Mouse (Mus musculus) forebrain, embryonic 11.5 days (tissue): Measurements from ENCODE around the gene Fam198a. TPM values are rescaled to one million over a fixed set of nuclear protein-coding genes. Genes with fewer than 3 reads are reported as not detected.

Experiments used
- ATAC-seq: fragments of 200-750 bp; cut with Nextera tagmentation; replicated peaks from 2 replicates; pipeline ENCODE4 v1.8.0; 2017; ENCODE audit warnings: moderate TSS enrichment; ENCODE audit not compliant: low FRiP score
- DNase-seq: peaks from one replicate; pipeline ENCODE4 v3.0.0-alpha.2; 2017; ENCODE audit warnings: low spot score
- H3K27ac ChIP-seq: fragments of 300-500 bp; sonication (generic); 2 replicates; pipeline ENCODE4 v1.5.1; 2014; ENCODE audit warnings: low read depth, low read length
- H3K27me3 ChIP-seq: fragments of 300-500 bp; sonication (generic); 2 replicates; pipeline ENCODE4 v1.6.1; 2014; ENCODE audit warnings: mild to moderate bottlenecking, low read length, mixed read lengths; ENCODE audit not compliant: control insufficient read depth, insufficient read depth
- H3K36me3 ChIP-seq: fragments of 300-500 bp; sonication (generic); 2 replicates; pipeline ENCODE4 v1.6.1; 2014; ENCODE audit warnings: mild to moderate bottlenecking, low read length, moderate library complexity, mixed read lengths; ENCODE audit not compliant: control insufficient read depth, insufficient read depth
- H3K4me1 ChIP-seq: fragments of 300-500 bp; sonication (generic); replicated peaks from 2 replicates; pipeline ENCODE4 v1.6.1; 2014; ENCODE audit warnings: low read length, mixed read lengths; ENCODE audit not compliant: control insufficient read depth, insufficient read depth
- H3K4me2 ChIP-seq: fragments of 300-500 bp; sonication (generic); 2 replicates; pipeline ENCODE4 v1.6.1; 2014; ENCODE audit warnings: low read depth, mild to moderate bottlenecking, low read length, moderate library complexity, mixed read lengths; ENCODE audit not compliant: severe bottlenecking
- H3K4me3 ChIP-seq: fragments of 300-500 bp; sonication (generic); 2 replicates; pipeline ENCODE4 v1.5.1; 2014; ENCODE audit warnings: low read depth, low read length
- H3K9ac ChIP-seq: fragments of 300-500 bp; sonication (generic); 2 replicates; pipeline ENCODE4 v1.6.1; 2014; ENCODE audit warnings: low read length
- H3K9me3 ChIP-seq: fragments of 300-500 bp; sonication (generic); 2 replicates; pipeline ENCODE4 v1.6.1; 2016; ENCODE audit warnings: low read length, mixed read lengths; ENCODE audit not compliant: control insufficient read depth
- WGBS: fragments of 180-500 bp; shearing (Covaris S2); extraction: QIAGEN DNeasy Blood & Tissue Kit; methylation state at CpG from one replicate; pipeline ENCODE4 v1.1.7; 2014; 5-methylcytosine and 5-hydroxymethylcytosine counted together
- polyA plus RNA-seq: library from polyadenylated mRNA; unstranded; fragments of >200 nt; fragmentation: Nextera tagmentation; extraction: Ambion mirVana; gene quantifications from 2 replicates; pipeline ENCODE4 v1.2.1, GENCODE M21; 2014

Fam198a gene
- polyA plus RNA-seq, 1 experiment from 2014 or later, result 0.40 TPM

DNA sequence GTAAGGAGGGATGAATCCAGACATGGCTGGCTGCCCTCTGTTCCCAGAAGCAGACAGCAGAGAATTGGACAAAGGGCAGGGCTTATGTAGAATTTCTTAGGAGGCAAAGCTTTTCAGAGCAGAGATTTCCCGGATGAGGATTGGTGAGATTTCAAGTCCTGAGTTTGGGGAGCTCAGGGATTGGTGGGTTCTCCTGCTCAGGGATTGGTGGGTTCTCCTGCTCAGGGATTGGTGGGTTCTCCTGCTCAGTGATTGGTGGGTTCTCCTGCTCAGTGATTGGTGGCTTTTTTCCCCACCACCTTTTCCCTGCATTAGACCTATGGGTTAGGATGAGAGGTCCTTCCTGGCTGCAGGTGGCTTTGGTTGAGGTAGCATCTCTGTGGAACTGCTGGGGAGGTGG lies 13.8 kb upstream of the Fam198a start:
- H3K27ac ChIP-seq, result no peak overlapping the region
- no peak overlapping the region for H3K9ac ChIP-seq
- no peaks in the 10 kb centered on the region for H3K4me1 ChIP-seq
- WGBS, result 79% methylated on average over 1 of the region's 1 CpGs
- H3K9me3 ChIP-seq, result no peaks in the 10 kb centered on the region
- peak overlapping the region; percentile 41; the same call in 1 of the 2 replicates for H3K4me2 ChIP-seq
- ATAC-seq (0 out of 2 replicates have a peak, but pooled peaks have one; percentile 10), DNase-seq (no peak)
- no peaks in the 10 kb centered on the region for H3K36me3 ChIP-seq
- H3K4me3 ChIP-seq, result no peak overlapping the region
- H3K27me3 ChIP-seq, result no peaks in the 10 kb centered on the region

DNA sequence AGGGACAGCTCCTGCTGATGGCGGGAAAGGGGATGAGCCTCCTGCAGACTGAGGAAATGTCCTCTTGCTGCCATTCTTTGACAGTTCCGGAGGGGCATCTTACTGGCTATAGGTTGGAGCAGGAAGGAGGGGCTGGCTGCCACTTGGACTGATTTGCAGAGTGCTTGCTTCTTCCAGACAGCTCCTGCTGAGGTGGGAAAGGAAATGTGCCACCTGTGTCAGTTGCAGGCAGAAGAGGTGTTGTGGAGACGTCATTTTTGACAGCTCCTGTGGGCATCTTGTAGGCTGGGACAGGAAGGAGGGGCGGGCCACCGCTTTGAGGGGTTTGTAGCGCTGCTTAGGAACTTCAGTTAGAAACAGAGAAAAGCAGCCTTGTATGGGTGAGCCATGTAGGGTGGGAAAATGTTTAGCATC lies 13.3 kb upstream of the Fam198a start:
- Histone ChIP-seq H3K9me3 (no peaks in the 10 kb centered on the region), H3K36me3 (no peaks in the 10 kb centered on the region), H3K9ac (peak overlapping the region; percentile 27; the same call in 1 of the 2 replicates), H3K4me3 (peak overlapping the region; percentile 34; the same call in 1 of the 2 replicates), H3K27ac (no peak overlapping the region), H3K4me2 (peak overlapping the region; percentile 41), H3K4me1 (no peaks in the 10 kb centered on the region), H3K27me3 (no peaks in the 10 kb centered on the region)
- DNase-seq (no peak), ATAC-seq (0 out of 2 replicates have a peak, but pooled peaks have one; percentile 21)
- WGBS, result 73% methylated on average over 6 of the region's 6 CpGs

GRCm38 (mm10) chr9:121937944-121938355 lies 12.8 kb upstream of the Fam198a start:
- ATAC-seq (peak; percentile 64), DNase-seq (peak; percentile 63)
- Histone ChIP-seq H3K36me3 (no peaks in the 10 kb centered on the region), H3K9ac (peak overlapping the region; percentile 57), H3K4me1 (no peaks in the 10 kb centered on the region), H3K4me3 (peak overlapping the region; percentile 34), H3K27ac (no peak overlapping the region), H3K9me3 (no peaks in the 10 kb centered on the region), H3K4me2 (peak overlapping the region; percentile 41), H3K27me3 (no peaks in the 10 kb centered on the region)
- WGBS, result 62% methylated on average over 21 of the region's 21 CpGs

DNA sequence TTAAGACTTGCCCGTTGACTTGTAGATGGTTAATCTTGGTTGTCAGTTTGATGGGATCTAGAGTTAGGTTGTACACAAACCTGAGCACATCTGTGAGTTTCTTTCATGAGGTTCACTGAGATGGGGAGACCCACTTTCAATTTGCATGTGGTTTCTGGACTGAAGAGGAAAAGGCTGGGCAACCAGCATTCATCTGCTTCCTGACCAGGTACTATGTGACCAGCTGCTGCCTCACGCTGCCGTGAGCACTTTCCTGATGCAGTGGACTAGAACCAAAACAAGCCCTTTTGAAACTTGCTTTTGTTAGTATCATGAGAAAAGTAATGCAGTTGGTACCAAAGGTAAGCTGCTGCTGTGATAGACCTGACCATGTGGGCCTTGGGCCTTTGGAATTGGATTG lies 7.8 kb upstream of the Fam198a start:
- Histone ChIP-seq H3K27ac (no peak overlapping the region), H3K36me3 (no peaks in the 10 kb centered on the region)
- ATAC-seq, result no peak

DNA sequence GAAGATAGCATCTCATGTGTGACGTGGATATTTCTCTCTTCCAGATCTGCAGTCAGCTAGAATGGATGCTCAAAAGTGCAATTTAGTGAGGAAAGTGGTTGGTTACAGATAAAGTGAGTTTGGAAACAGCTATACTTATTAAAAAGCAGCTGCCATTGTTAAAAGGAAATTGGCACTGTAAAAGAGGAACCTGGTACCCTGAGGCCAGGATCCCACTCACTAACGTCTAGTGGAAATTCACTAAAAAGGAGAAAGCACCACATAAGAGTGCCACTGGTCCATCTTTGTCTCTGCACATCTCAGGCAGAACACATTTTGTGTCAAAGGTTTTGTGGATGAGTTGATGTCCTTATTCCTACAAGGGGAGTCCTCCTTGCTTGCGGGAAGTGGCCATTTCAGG lies 7.2 kb upstream of the Fam198a start:
- WGBS, result 92% methylated on average over 3 of the region's 3 CpGs
- no peak for DNase-seq
- H3K4me2 ChIP-seq, result no peak overlapping the region
- no peak overlapping the region for H3K4me3 ChIP-seq
- no peaks in the 10 kb centered on the region for H3K9me3 ChIP-seq
- no peak overlapping the region for H3K27ac ChIP-seq
- no peaks in the 10 kb centered on the region for H3K4me1 ChIP-seq
- no peaks in the 10 kb centered on the region for H3K27me3 ChIP-seq
- no peak for ATAC-seq
- H3K36me3 ChIP-seq, result no peaks in the 10 kb centered on the region
- no peak overlapping the region for H3K9ac ChIP-seq

More for the DNA sequence above, 7.8 kb upstream of the Fam198a start:
- Histone ChIP-seq H3K4me2 (no peak overlapping the region), H3K4me3 (no peak overlapping the region), H3K4me1 (no peaks in the 10 kb centered on the region), H3K9ac (no peak overlapping the region), H3K9me3 (no peaks in the 10 kb centered on the region), H3K27me3 (no peaks in the 10 kb centered on the region)
- DNase-seq, result no peak
- 91% methylated on average over 3 of the region's 3 CpGs for WGBS

GRCm38 (mm10) chr9:121947784-121948183 lies 3.0 kb upstream of the Fam198a start:
- H3K27ac ChIP-seq, result no peak overlapping the region
- H3K27me3 ChIP-seq, result no peaks in the 10 kb centered on the region
- ATAC-seq, result no peak
- 17% methylated on average over 4 of the region's 4 CpGs for WGBS
- H3K36me3 ChIP-seq, result no peaks in the 10 kb centered on the region
- H3K4me2 ChIP-seq, result no peak overlapping the region
- H3K9me3 ChIP-seq, result no peaks in the 10 kb centered on the region
- H3K4me1 ChIP-seq, result peaks cover 1% of the 10 kb centered on the region; the same call in 1 of the 2 replicates
- DNase-seq, result peak; percentile 62
- H3K4me3 ChIP-seq, result no peak overlapping the region
- H3K9ac ChIP-seq, result no peak overlapping the region

DNA sequence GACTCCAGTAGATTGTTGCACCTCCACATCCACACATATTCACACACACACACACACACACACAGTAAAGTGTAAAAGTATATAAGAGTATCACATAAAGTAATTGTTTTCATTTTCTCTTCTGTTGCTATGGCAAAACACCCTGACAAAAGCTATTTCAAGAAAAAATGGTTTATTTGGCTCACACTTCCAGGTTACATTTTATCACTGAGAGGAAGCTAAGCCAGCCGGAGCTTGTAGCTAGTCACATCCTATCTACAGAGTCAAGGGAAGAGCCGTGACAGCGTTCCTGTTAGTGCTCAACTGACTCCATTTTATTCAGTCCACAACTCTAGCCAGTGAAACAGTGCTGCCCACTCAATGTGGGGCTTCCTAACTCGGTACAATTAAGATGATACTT lies 2.4 kb upstream of the Fam198a start:
- H3K27ac ChIP-seq, result no peak overlapping the region
- no peaks in the 10 kb centered on the region for H3K27me3 ChIP-seq
- H3K4me3 ChIP-seq, result no peak overlapping the region
- no peak overlapping the region for H3K4me2 ChIP-seq
- H3K9ac ChIP-seq, result no peak overlapping the region
- H3K4me1 ChIP-seq, result peaks cover 1% of the 10 kb centered on the region; the same call in 1 of the 2 replicates
- 87% methylated on average over 4 of the region's 4 CpGs for WGBS
- DNase-seq (no peak), ATAC-seq (no peak)
- H3K36me3 ChIP-seq, result no peaks in the 10 kb centered on the region
- H3K9me3 ChIP-seq, result no peaks in the 10 kb centered on the region

DNA sequence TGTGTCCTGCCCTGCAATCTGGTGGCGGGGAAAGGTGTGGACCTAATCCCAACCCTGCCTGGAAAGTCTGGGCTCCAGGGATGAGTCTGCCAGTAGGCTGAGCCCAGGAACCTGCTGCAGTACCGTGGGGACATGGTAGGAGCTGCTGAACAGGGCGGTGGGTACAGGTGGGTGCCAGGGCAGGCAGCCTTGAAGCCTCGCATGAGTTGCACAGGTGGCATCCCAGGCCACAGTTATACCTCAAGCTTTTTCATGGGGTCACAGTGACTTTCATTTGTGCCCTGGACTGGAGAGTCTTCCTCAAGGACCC lies 281 bp downstream of the Fam198a start:
- Histone ChIP-seq H3K4me3 (no peak overlapping the region), H3K27me3 (no peaks in the 10 kb centered on the region), H3K9me3 (no peaks in the 10 kb centered on the region), H3K4me1 (peaks cover 1% of the 10 kb centered on the region; the same call in 1 of the 2 replicates), H3K27ac (no peak overlapping the region), H3K4me2 (peak overlapping the region; percentile 28; the same call in 1 of the 2 replicates), H3K36me3 (no peaks in the 10 kb centered on the region), H3K9ac (peak overlapping the region; percentile 7; the same call in 1 of the 2 replicates)
- ATAC-seq (peak; percentile 63), DNase-seq (no peak)
- 37% methylated on average over 4 of the region's 4 CpGs for WGBS

DNA sequence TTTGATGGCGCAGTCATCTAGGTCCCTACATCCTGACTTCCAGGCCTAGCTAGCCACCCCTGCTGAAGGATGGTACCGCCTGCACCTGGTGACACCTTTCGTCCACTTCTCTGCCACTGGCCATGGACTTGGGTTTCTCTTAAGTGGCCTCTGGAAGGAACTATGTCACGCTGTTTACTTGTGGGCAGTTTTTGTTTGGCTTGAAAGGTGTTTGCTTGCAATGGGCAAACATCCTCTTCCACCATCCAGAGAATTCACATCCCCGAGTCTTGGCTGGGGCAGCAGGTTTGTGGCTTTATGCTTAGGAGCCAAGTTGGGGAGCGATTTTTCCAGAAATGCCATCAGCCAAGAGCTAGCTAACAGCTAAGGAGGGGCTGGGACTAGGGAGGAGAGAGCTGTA lies 1.8 kb downstream of the Fam198a start:
- H3K9me3 ChIP-seq, result no peaks in the 10 kb centered on the region
- peaks cover 1% of the 10 kb centered on the region; the same call in 1 of the 2 replicates for H3K4me1 ChIP-seq
- no peaks in the 10 kb centered on the region for H3K27me3 ChIP-seq
- DNase-seq, result no peak
- H3K4me3 ChIP-seq, result no peak overlapping the region
- no peak overlapping the region for H3K9ac ChIP-seq
- H3K27ac ChIP-seq, result no peak overlapping the region
- WGBS, result 87% methylated on average over 6 of the region's 6 CpGs
- no peak for ATAC-seq
- no peaks in the 10 kb centered on the region for H3K36me3 ChIP-seq
- no peak overlapping the region for H3K4me2 ChIP-seq
